Mouse (Mus musculus): ENCODE measurements around the gene Aimp2. TPM values are rescaled to one million over a fixed set of nuclear protein-coding genes. Genes with fewer than 3 reads are reported as not detected.

Aimp2 gene
- 101 and 107 TPM in 2 replicates for polyA plus RNA-seq (2014; fragmentation: Nextera tagmentation; extraction: Ambion mirVana)

DNA sequence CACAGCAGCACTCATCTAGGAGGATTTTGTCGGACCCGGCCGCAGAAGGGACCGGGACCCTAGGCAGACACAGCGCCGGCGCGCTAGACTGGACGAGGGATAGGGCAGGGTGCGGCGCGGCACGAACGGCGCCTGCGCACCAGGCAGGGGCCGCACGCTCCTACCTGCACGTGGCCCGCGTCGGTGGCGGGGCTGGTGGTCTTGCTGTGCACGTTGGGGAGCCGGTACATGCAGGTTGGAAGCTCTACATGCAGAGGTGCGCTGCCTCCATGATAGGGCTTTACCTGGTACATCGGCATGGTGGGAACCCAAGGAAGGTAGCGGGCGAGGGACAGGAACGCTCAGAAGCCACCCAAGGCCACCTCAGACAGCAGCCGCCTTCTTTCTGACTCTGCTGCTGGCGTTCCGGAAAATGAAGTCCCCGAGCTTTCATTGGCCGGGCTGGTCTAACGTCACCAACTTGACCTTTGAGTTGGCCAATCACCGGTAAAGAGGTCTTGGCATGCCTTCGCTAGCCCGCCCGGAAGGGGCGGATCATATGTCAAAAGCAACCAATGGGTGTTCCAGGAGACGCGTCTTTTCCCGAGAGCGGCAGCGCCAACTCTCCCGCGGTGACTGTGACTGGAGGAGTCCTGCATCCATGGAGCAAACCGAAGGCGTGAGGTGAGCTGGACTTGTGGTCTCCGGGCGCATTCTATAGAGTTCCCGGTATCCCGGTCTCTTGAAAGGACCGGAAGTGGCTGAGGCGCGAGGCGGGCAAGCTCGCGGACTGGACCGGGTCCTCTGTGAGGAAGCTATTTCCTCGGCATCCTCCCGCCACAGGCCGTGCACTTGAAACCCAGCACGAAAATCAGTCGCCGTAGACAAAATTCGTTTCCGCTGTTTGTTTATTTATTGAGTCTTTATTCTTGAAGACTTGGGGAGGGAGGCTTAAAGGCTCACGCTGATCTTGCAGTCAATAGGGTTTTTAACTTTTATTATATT lies at the start of gene Aimp2, which contains the start of gene Pms2:
TSS of gene Aimp2 (minus strand) at position 431 of the 984 bp plus-strand sequence.
TSS of gene Pms2 (plus strand) at position 548 of the 984 bp plus-strand sequence.
- H3K36me3 ChIP-seq (ENCODE audit: insufficient read depth) = peaks cover 35% of the 10 kb centered on the region
- peak within 1 kb of the TSS; percentile 87 for H3K27ac ChIP-seq (ENCODE audit: low read depth)
- WGBS = under 1% methylated on average over 70 of the region's 70 CpGs
- no peaks in the 10 kb centered on the region for H3K27me3 ChIP-seq (ENCODE audit: insufficient read depth, low read length)
- no peaks in the 10 kb centered on the region for H3K9me3 ChIP-seq (ENCODE audit: low read depth, low read length)
- 0 out of 2 replicates have a peak, but pooled peaks cover 7% of the 10 kb centered on the region for H3K4me1 ChIP-seq (ENCODE audit: insufficient read depth)
- DNase-seq (peak; percentile 99), ATAC-seq (ENCODE audit: insufficient read depth) (peak; percentile 99)
- H3K4me2 ChIP-seq = peak within 1 kb of the TSS; percentile 85
- peak within 1 kb of the TSS; percentile 73 for H3K4me3 ChIP-seq (ENCODE audit: low read depth, low read length)
- peak within 1 kb of the TSS; percentile 73 for H3K9ac ChIP-seq
- TF ChIP-seq CTCF (IDR thresholded peaks at IDR 0.05; ENCODE audit: low read depth) = no peak

DNA sequence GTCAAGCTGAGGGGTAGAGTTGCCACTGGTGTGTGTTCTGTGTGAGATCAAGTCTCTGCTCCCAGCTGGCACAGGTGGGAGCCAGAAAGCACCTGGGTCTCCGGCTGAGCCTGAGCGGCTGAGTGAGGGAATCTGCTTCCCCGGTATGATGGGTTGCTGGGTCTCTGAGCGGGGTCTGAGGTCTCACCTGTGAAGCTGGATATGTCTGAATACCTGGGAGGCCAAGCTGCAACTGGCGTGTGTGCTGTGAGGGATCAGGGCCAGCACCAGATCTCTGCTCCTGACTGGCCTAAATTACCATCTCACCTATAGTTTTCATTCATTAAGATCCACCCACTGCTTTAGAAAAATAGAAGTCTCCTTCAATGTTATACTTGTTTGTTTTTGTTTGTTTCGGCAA lies 47.5 kb upstream of the Aimp2 start:
- H3K27me3 ChIP-seq (ENCODE audit: insufficient read depth, low read length) = no peaks in the 10 kb centered on the region
- H3K4me1 ChIP-seq (ENCODE audit: insufficient read depth) = no peaks in the 10 kb centered on the region
- no peak for TF ChIP-seq CTCF (IDR thresholded peaks at IDR 0.05; ENCODE audit: low read depth)
- H3K27ac ChIP-seq (ENCODE audit: low read depth) = no peak overlapping the region
- ATAC-seq (ENCODE audit: insufficient read depth) = no peak
- no peak for DNase-seq
- 90% methylated on average over 6 of the region's 6 CpGs for WGBS
- H3K4me2 ChIP-seq = no peak overlapping the region
- H3K4me3 ChIP-seq (ENCODE audit: low read depth, low read length) = no peak overlapping the region
- H3K9ac ChIP-seq = no peak overlapping the region
- no peaks in the 10 kb centered on the region for H3K9me3 ChIP-seq (ENCODE audit: low read depth, low read length)
- no peaks in the 10 kb centered on the region for H3K36me3 ChIP-seq (ENCODE audit: insufficient read depth)

DNA sequence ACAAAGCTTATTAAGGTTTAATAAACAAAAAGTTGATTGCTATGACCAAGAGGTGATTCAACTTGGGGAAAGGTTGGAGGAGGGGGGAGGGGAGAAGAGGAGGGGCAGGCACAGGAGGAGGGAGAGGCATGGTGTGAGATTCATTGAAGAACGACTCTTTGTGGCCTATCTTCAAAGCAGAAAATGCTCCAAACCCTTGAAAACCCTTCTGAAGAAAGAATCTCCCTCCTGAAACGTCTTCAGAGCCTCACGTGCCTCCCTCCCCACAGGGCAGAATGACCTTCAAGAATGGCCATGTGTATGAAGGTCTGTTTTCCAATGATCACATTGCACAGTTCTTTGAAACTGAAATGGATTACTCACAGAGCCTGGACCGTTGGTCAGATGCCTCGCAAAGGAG lies 40.4 kb upstream of the Aimp2 start:
- Histone ChIP-seq H3K9me3 (ENCODE audit: low read depth, low read length) (no peaks in the 10 kb centered on the region), H3K27ac (ENCODE audit: low read depth) (no peak overlapping the region), H3K4me1 (ENCODE audit: insufficient read depth) (no peaks in the 10 kb centered on the region), H3K36me3 (ENCODE audit: insufficient read depth) (no peaks in the 10 kb centered on the region), H3K9ac (no peak overlapping the region), H3K4me2 (no peak overlapping the region), H3K27me3 (ENCODE audit: insufficient read depth, low read length) (no peaks in the 10 kb centered on the region), H3K4me3 (ENCODE audit: low read depth, low read length) (no peak overlapping the region)
- WGBS = 47% methylated on average over 5 of the region's 5 CpGs
- DNase-seq = no peak
- no peak for TF ChIP-seq CTCF (IDR thresholded peaks at IDR 0.05; ENCODE audit: low read depth)
- no peak for ATAC-seq (ENCODE audit: insufficient read depth)

DNA sequence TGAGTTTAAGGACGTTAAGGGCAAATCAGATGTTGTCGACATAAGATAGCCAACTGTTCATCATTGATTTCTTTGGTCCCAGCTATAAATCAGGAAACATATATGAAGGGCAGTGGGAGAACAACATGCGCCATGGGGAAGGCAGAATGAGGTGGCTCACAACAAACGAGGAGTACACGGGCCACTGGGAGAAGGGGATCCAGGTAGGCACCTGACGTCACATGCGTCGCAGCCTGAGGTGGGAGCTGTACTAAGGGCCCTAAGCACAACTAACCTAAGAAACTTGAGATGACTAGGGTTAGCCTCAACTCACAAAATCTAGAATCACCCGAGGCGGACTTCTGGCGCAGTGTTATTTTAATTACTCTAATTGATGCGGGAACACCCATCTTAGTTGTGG lies 38.7 kb upstream of the Aimp2 start:
- H3K27me3 ChIP-seq (ENCODE audit: insufficient read depth, low read length) = no peaks in the 10 kb centered on the region
- no peak overlapping the region for H3K9ac ChIP-seq
- no peaks in the 10 kb centered on the region for H3K4me1 ChIP-seq (ENCODE audit: insufficient read depth)
- no peaks in the 10 kb centered on the region for H3K9me3 ChIP-seq (ENCODE audit: low read depth, low read length)
- TF ChIP-seq CTCF (IDR thresholded peaks at IDR 0.05; ENCODE audit: low read depth) = no peak
- DNase-seq (no peak), ATAC-seq (ENCODE audit: insufficient read depth) (no peak)
- H3K27ac ChIP-seq (ENCODE audit: low read depth) = no peak overlapping the region
- no peak overlapping the region for H3K4me3 ChIP-seq (ENCODE audit: low read depth, low read length)
- WGBS = 85% methylated on average over 12 of the region's 12 CpGs
- no peak overlapping the region for H3K4me2 ChIP-seq
- no peaks in the 10 kb centered on the region for H3K36me3 ChIP-seq (ENCODE audit: insufficient read depth)

DNA sequence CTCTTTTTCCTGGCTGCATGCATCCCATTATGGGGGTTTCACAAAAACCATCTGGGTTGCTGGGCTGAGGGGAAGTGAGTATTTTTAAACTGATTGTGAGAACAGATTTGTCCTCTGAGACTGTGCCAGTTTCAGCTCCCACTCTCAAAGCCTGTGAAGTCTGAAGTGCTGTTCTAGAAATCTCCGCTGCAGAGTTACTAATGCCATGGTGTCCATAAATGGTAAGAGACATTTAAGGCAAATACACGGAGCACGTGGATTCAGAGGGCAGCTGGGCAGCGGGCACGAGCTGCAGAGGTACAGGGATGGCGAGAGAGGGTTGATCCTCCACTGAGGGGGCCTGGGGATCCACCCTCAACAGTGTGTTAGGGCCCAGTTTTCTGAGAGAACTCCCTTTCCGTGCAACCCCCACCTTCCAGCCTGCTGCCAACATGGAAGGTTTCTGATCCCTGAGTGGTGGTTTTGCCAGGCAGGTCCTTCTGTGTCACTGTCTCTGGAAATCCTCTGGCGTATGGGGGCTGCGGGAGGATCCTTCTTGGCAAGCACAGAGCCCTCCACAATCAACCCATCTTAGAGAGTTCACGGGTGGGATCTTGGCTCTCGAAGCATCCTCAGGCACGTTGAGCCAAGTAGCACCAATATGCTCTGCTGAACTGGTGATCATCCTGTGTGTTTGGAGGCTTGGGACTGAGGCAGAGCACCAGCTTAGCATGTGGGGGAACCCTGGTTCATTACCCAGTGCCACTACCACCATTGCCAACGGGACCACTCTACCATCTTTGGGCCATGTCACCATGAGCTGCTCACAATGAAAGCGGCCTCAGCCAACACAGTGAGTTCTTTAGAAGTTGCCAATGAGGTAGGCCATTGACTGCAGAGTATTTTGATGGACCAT lies 33.8 kb upstream of the Aimp2 start:
- no peak for ATAC-seq (ENCODE audit: insufficient read depth)
- DNase-seq = no peak
- Histone ChIP-seq H3K4me3 (ENCODE audit: low read depth, low read length) (no peak overlapping the region), H3K9ac (no peak overlapping the region), H3K27ac (ENCODE audit: low read depth) (no peak overlapping the region), H3K36me3 (ENCODE audit: insufficient read depth) (no peaks in the 10 kb centered on the region), H3K4me1 (ENCODE audit: insufficient read depth) (no peaks in the 10 kb centered on the region), H3K4me2 (no peak overlapping the region), H3K9me3 (ENCODE audit: low read depth, low read length) (no peaks in the 10 kb centered on the region), H3K27me3 (ENCODE audit: insufficient read depth, low read length) (no peaks in the 10 kb centered on the region)
- TF ChIP-seq CTCF (IDR thresholded peaks at IDR 0.05; ENCODE audit: low read depth) = no peak
- WGBS = 85% methylated on average over 14 of the region's 14 CpGs

DNA sequence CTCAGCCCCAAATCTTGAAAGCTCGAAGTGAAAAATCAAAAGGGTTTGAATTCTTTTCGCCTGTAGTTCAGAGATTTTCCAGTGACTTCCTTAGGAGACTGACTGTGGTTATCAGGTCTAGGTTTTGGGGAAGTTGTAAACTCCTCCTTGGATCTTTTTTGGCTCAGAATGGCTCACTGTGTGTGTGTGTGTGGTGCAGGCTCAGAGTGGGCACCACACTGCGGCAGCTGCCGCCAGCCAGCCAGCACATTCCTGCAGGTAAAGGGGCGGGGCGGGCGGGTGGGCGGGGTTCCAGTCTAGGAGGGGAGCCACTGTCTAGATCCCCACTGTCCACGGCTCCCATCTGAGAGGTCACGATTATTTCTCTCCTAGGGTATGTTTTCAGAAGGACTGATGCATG lies 31.9 kb upstream of the Aimp2 start:
- Histone ChIP-seq H3K4me2 (no peak overlapping the region), H3K36me3 (ENCODE audit: insufficient read depth) (no peaks in the 10 kb centered on the region), H3K27ac (ENCODE audit: low read depth) (no peak overlapping the region), H3K9me3 (ENCODE audit: low read depth, low read length) (no peaks in the 10 kb centered on the region), H3K4me1 (ENCODE audit: insufficient read depth) (no peaks in the 10 kb centered on the region), H3K9ac (no peak overlapping the region), H3K4me3 (ENCODE audit: low read depth, low read length) (no peak overlapping the region), H3K27me3 (ENCODE audit: insufficient read depth, low read length) (no peaks in the 10 kb centered on the region)
- no peak for TF ChIP-seq CTCF (IDR thresholded peaks at IDR 0.05; ENCODE audit: low read depth)
- peak; percentile 15 for DNase-seq
- peak; percentile 44; the same call in 1 of the 2 replicates for ATAC-seq (ENCODE audit: insufficient read depth)
- WGBS = 27% methylated on average over 10 of the region's 10 CpGs
